Mouse (Mus musculus) heart, postnatal 0 days (tissue): Measurements from ENCODE around the gene Glt6d1. TPM values are rescaled to one million over a fixed set of nuclear protein-coding genes. Genes with fewer than 3 reads are reported as not detected.

Experiments
- ATAC-seq: fragments of 200-750 bp; cut with Nextera tagmentation; 2 replicates; pipeline ENCODE4 v1.8.0; 2017; ENCODE audit warnings: low read depth, moderate number of reproducible peaks, moderate library complexity; ENCODE audit not compliant: insufficient read depth
- DNase-seq: peaks from one replicate; pipeline ENCODE4 v3.0.0-alpha.2; 2016; ENCODE audit warnings: low spot score
- H3K27ac ChIP-seq: fragments of 300-500 bp; sonication (generic); 2 replicates; pipeline ENCODE4 v1.5.1; 2014; ENCODE audit warnings: low read depth, mild to moderate bottlenecking
- H3K27me3 ChIP-seq: fragments of 300-500 bp; sonication (generic); 2 replicates; pipeline ENCODE4 v1.6.1; 2014; ENCODE audit warnings: low read length, mixed read lengths; ENCODE audit not compliant: control insufficient read depth, insufficient read depth
- H3K36me3 ChIP-seq: fragments of 300-500 bp; sonication (generic); replicated peaks from 2 replicates; pipeline ENCODE4 v1.6.1; 2014; ENCODE audit warnings: low read length, mixed read lengths; ENCODE audit not compliant: control insufficient read depth, insufficient read depth
- H3K4me1 ChIP-seq: fragments of 300-500 bp; sonication (generic); 2 replicates; pipeline ENCODE4 v1.6.1; 2014; ENCODE audit warnings: antibody characterized with exemption; ENCODE audit not compliant: control insufficient read depth, insufficient read depth
- H3K4me2 ChIP-seq: fragments of 300-500 bp; sonication (generic); 2 replicates; pipeline ENCODE4 v1.6.1; 2014; ENCODE audit warnings: low read depth, mild to moderate bottlenecking, low read length, moderate library complexity
- H3K4me3 ChIP-seq: fragments of 300-500 bp; sonication (generic); 2 replicates; pipeline ENCODE4 v1.5.1; 2014; ENCODE audit warnings: low read depth, low read length
- H3K9ac ChIP-seq: fragments of 300-500 bp; sonication (generic); replicated peaks from 2 replicates; pipeline ENCODE4 v1.6.1; 2014; ENCODE audit warnings: low read depth, low read length, mixed read lengths
- H3K9me3 ChIP-seq: fragments of 300-500 bp; sonication (generic); replicated peaks from 2 replicates; pipeline ENCODE4 v1.6.1; 2016; ENCODE audit warnings: low read length; ENCODE audit not compliant: control insufficient read depth
- CTCF ChIP-seq: IDR thresholded peaks from 2 replicates; pipeline ENCODE4 v1.5.1; 2016; ENCODE audit warnings: antibody characterized with exemption, control low read depth, low read depth
- EP300 ChIP-seq: IDR thresholded peaks from 2 replicates; pipeline ENCODE4 v1.6.1; 2016; ENCODE audit warnings: antibody characterized with exemption, low read depth
- WGBS: fragments of 180-500 bp; shearing (Covaris S2); extraction: QIAGEN DNeasy Blood & Tissue Kit; methylation state at CpG from one replicate; pipeline ENCODE4 v1.1.7; 2014; 5-methylcytosine and 5-hydroxymethylcytosine counted together
- polyA plus RNA-seq: library from polyadenylated mRNA; unstranded; fragments of >200 nt; fragmentation: Nextera tagmentation; extraction: Ambion mirVana; gene quantifications from 2 replicates; pipeline ENCODE4 v1.2.1, GENCODE M21; 2015
- total RNA-seq: library from RNA; depleted of rRNA; stranded (reverse); fragments of >200 nt; gene quantifications from 2 replicates; pipeline ENCODE4 v1.2.3, GENCODE M21; 2014; ENCODE audit warnings: low replicate concordance

The Glt6d1 gene
- total and polyA plus RNA-seq, 2 experiments from 2014 or later: not detected

GRCm38 (mm10) chr2:25828344-25828947 is 12.8 kb upstream of the Glt6d1 start:
- TF ChIP-seq EP300 (no peak), CTCF (no peak)
- H3K9me3 ChIP-seq: no peaks in the 10 kb centered on the region
- WGBS: 53% methylated on average over 8 of the region's 8 CpGs

DNA sequence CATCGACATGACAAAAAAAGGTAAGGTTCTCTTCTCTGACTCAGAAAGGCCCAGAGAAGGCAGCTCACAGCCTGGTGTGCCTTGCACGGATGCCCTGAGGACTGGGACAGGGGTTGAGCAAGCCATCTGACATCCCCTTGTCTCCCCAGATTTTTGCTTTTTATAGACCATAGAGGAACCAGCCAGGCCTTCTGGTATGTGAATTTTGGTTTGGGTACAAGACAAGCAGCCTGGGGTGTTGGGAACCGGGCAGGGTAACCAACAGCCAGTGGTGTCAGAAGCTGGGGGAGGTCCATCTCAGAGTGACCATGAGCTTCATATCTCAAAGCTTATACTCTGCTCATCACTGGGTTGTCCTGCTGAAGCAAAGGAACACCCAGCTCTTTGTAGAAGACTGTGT is 9.1 kb upstream of the Glt6d1 start:
- no peaks in the 10 kb centered on the region; the same call in 1 of the 2 replicates for H3K9me3 ChIP-seq
- no peaks in the 10 kb centered on the region for H3K27me3 ChIP-seq

More at GRCm38 (mm10) chr2:25828344-25828947, 12.8 kb upstream of the Glt6d1 start:
- DNase-seq (no peak), ATAC-seq (no peak)
- H3K27me3 ChIP-seq: 0 out of 2 replicates have a peak, but pooled peaks cover 6% of the 10 kb centered on the region
- no peak overlapping the region for H3K9ac ChIP-seq
- no peak overlapping the region for H3K4me3 ChIP-seq
- H3K4me1 ChIP-seq: no peaks in the 10 kb centered on the region
- no peaks in the 10 kb centered on the region for H3K36me3 ChIP-seq
- H3K4me2 ChIP-seq: no peak overlapping the region
- H3K27ac ChIP-seq: no peak overlapping the region

DNA sequence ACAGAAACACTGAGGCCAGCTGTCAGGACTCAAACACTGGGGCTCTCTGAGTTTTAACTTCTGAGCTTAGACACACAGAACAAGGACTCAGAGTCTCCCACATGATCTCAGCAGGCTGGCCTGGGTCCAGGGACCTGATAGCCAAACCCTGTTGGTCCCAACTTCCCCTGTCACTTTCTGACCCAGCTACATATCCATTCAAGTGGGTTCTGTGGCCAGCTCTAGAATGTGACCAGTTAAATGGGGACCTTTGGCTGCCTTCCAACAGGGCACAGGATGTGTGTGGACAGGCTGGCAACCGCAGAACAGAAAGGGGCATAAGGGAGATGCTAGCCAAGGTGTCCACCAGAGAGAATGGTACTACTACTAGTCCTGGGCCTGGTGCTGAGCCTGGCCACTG is 7.2 kb upstream of the Glt6d1 start, which contains the start of gene Lcn9:
Gene Lcn9 (plus strand): TSS at position 348 of the 400 bp plus-strand sequence.
- no peak for DNase-seq
- Histone ChIP-seq H3K9ac (no peak within 1 kb of the TSS), H3K9me3 (no peaks in the 10 kb centered on the region; the same call in 1 of the 2 replicates), H3K36me3 (no peaks in the 10 kb centered on the region), H3K27me3 (no peaks in the 10 kb centered on the region), H3K4me2 (no peak within 1 kb of the TSS), H3K4me3 (no peak within 1 kb of the TSS), H3K27ac (no peak within 1 kb of the TSS), H3K4me1 (no peaks in the 10 kb centered on the region)
- no peak for ATAC-seq
- 40% methylated on average over 1 of the region's 1 CpGs for WGBS
- TF ChIP-seq CTCF (no peak), EP300 (no peak)

More for the DNA sequence above, 9.1 kb upstream of the Glt6d1 start:
- H3K27ac ChIP-seq: no peak overlapping the region
- ATAC-seq (no peak), DNase-seq (no peak)
- WGBS: 76% methylated on average over 3 of the region's 3 CpGs
- no peak overlapping the region for H3K4me2 ChIP-seq
- no peak overlapping the region for H3K9ac ChIP-seq
- H3K4me3 ChIP-seq: no peak overlapping the region
- TF ChIP-seq EP300: no peak
- no peak for TF ChIP-seq CTCF
- H3K36me3 ChIP-seq: no peaks in the 10 kb centered on the region
- H3K4me1 ChIP-seq: no peaks in the 10 kb centered on the region

- no peak for ATAC-seq
- H3K4me1 ChIP-seq: no peaks in the 10 kb centered on the region
- no peak overlapping the region for H3K9ac ChIP-seq
- H3K4me2 ChIP-seq: no peak overlapping the region
- WGBS: 82% methylated on average over 5 of the region's 5 CpGs
- H3K9me3 ChIP-seq: no peaks in the 10 kb centered on the region
- no peak for TF ChIP-seq CTCF
- no peak for TF ChIP-seq EP300
- H3K36me3 ChIP-seq: no peaks in the 10 kb centered on the region
- no peaks in the 10 kb centered on the region for H3K27me3 ChIP-seq
- no peak for DNase-seq
- no peak overlapping the region for H3K4me3 ChIP-seq
- H3K27ac ChIP-seq: no peak overlapping the region
These were observed 2.3 kb downstream of the Glt6d1 start for GRCm38 (mm10) chr2:25813364-25813763.

DNA sequence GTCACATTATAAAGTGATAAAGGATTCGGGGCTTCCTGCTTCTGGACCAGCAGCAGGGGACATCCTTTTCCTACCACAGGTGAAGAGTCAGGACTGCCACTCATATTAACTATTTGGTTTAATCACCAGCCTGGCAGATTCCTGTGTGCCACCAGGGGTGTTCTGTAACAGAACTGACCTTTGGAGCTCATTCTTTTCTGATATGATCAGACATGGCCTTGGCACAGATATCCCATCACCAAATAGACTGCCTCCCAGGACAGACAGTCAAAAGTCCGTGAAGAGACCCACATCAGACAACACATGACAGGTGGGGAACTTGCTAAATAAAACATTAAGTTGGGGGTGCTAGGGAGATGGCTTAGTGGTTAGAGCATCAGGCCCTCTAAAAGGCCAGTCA is 3.9 kb downstream of the Glt6d1 start:
- 66% methylated on average over 2 of the region's 2 CpGs for WGBS
- DNase-seq (no peak), ATAC-seq (no peak)
- Histone ChIP-seq H3K9ac (no peak overlapping the region), H3K27me3 (no peaks in the 10 kb centered on the region), H3K4me2 (no peak overlapping the region), H3K36me3 (no peaks in the 10 kb centered on the region), H3K4me1 (no peaks in the 10 kb centered on the region), H3K27ac (no peak overlapping the region), H3K4me3 (no peak overlapping the region), H3K9me3 (no peaks in the 10 kb centered on the region)
- TF ChIP-seq CTCF: no peak
- TF ChIP-seq EP300: no peak

GRCm38 (mm10) chr2:25798065-25798464 is 17.6 kb downstream of the Glt6d1 start:
- peak; percentile 68; the same call in 1 of the 2 replicates for ATAC-seq
- no peak overlapping the region for H3K4me3 ChIP-seq
- no peaks in the 10 kb centered on the region for H3K36me3 ChIP-seq
- H3K9me3 ChIP-seq: no peaks in the 10 kb centered on the region
- no peaks in the 10 kb centered on the region for H3K27me3 ChIP-seq
- H3K27ac ChIP-seq: no peak overlapping the region
- no peak overlapping the region for H3K4me2 ChIP-seq
- no peak for DNase-seq
- H3K4me1 ChIP-seq: no peaks in the 10 kb centered on the region
- no peak overlapping the region for H3K9ac ChIP-seq
- WGBS: 35% methylated on average over 5 of the region's 5 CpGs
- TF ChIP-seq EP300 (no peak), CTCF (no peak)
